Mouse (Mus musculus): Measurements from ENCODE around the gene Esrrg. TPM values are rescaled to one million over a fixed set of nuclear protein-coding genes. Genes with fewer than 3 reads are reported as not detected.
A peak's percentile ranks its signal among the peaks of the same experiment; 100 is the strongest.

Gene Esrrg
- polyA plus RNA-seq, 1 experiment = 42.5 TPM

DNA sequence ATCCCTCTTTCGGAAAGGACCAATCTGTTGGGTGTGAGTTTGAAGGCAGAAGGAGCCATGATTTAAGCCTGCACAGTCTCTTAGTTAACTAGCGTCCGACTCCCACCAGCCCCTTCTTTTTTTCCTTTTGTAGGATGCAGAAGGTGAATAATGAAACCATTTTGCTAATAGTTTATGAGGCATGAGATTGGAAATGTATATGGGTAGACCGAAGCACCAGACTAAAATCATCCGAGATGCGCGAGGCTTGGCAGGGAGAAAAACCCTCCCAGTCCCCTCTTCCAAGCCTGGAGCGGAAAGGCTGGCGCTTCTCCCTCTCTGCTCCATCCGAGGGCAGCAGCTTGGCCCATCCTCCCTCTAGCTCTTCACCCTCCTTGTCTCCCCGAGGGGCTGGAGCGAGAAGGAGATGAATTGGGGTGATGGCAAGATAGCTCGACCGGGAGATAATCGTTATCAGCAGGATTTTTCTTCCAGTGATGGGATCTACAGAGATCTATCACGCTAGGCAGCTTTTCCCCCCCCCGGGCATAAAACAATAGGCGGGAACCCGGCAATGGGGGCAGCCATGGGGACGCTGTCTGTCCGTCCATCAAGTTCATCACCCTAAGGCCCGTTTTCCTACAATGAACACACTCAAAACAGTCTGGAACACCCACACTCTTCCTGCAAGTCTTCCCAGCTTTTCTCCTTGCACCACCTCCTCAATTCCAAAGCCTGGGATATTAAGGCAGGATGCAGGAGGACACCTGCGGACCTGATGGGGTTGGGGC is 2.1 kb upstream of the Esrrg start:
- peaks cover 1% of the 10 kb centered on the region; the same call in 1 of the 2 replicates for H3K27me3 ChIP-seq (ENCODE audit: control insufficient read depth, insufficient read depth, low read length)
- H3K4me3 ChIP-seq (replicated peaks; ENCODE audit: insufficient read depth, low read depth, low read length) = no peak overlapping the region
- WGBS = 16% methylated on average over 23 of the region's 23 CpGs
- H3K27ac ChIP-seq (ENCODE audit: insufficient read depth, low read length) = no peak overlapping the region
- no peak for TF ChIP-seq POLR2A (IDR thresholded peaks at IDR 0.05; ENCODE audit: borderline replicate concordance, insufficient read depth, low read length)
- no peak for TF ChIP-seq CTCF (IDR thresholded peaks at IDR 0.05; ENCODE audit: borderline replicate concordance, insufficient read depth, low read depth, low read length)
- no peaks in the 10 kb centered on the region; the same call in none of the 2 replicates for H3K4me1 ChIP-seq (ENCODE audit: control insufficient read depth, insufficient read depth, low read length)
- peak in 1 of 2 experiments; percentile 5 for DNase-seq

GRCm38 (mm10) chr1:187607065-187608047 is 1.2 kb upstream of the Esrrg start:
- 7% methylated on average over 47 of the region's 47 CpGs for WGBS
- peaks cover 1% of the 10 kb centered on the region; the same call in 1 of the 2 replicates for H3K27me3 ChIP-seq (ENCODE audit: control insufficient read depth, insufficient read depth, low read length)
- no peak overlapping the region for H3K27ac ChIP-seq (ENCODE audit: insufficient read depth, low read length)
- DNase-seq = peak in 1 of 2 experiments; percentile 17
- TF ChIP-seq CTCF (IDR thresholded peaks at IDR 0.05; ENCODE audit: borderline replicate concordance, insufficient read depth, low read depth, low read length) (no peak), POLR2A (IDR thresholded peaks at IDR 0.05; ENCODE audit: borderline replicate concordance, insufficient read depth, low read length) (no peak)
- H3K4me3 ChIP-seq (replicated peaks; ENCODE audit: insufficient read depth, low read depth, low read length) = no peak overlapping the region
- H3K4me1 ChIP-seq (ENCODE audit: control insufficient read depth, insufficient read depth, low read length) = no peaks in the 10 kb centered on the region; the same call in none of the 2 replicates

DNA sequence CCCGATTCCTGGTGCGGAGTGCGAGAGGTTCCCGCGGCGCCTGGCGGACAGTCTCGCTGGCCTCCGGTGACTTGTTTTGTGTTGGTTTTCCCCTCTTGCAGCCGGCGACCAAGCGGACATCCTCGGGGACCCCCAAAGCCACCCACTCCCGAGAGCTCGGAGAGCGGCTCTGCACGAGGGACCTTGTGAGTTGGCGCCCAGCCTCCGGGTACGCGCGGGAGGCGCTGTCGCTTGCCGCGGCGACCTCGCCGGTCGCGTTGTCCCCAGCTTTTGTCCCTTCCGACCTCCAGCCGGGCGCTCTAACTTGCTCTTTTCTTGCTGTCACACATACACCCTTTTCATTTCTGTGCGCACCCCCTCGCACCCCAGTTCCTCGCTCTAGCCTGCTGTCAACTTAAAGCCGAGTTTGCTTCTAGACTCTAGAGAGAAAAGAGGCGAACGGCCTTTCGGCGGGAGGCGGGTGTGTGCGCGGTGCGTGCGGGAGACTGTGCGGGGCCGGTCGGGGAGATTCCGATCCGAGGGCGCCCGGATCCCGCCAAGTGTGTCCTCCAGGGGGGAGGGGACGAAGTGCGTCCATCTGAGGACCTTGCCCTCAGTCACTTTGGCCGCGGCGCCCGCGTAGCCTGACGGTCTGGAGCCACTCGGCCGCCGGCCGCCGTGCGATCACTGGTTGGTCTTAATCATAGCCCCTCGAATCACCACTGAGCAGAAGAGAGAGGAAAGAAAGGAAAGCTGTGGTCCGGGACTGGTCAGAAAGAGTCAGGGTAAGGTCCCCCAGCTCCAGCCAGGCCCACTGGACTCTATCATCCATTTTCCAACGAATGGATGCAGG is 646 bp downstream of the Esrrg start:
- Histone ChIP-seq H3K27me3 (ENCODE audit: control insufficient read depth, insufficient read depth, low read length) (peaks cover 1% of the 10 kb centered on the region; the same call in 1 of the 2 replicates), H3K27ac (ENCODE audit: insufficient read depth, low read length) (no peak overlapping the region), H3K4me1 (ENCODE audit: control insufficient read depth, insufficient read depth, low read length) (no peaks in the 10 kb centered on the region; the same call in none of the 2 replicates), H3K4me3 (replicated peaks; ENCODE audit: insufficient read depth, low read depth, low read length) (peak overlapping the region; percentile 51)
- WGBS = under 1% methylated on average over 72 of the region's 72 CpGs
- DNase-seq = peak; percentile 27 to 43
- no peak for TF ChIP-seq CTCF (IDR thresholded peaks at IDR 0.05; ENCODE audit: borderline replicate concordance, insufficient read depth, low read depth, low read length)
- TF ChIP-seq POLR2A (IDR thresholded peaks at IDR 0.05; ENCODE audit: borderline replicate concordance, insufficient read depth, low read length) = no peak

- 4% methylated on average over 16 of the region's 16 CpGs for WGBS
- Histone ChIP-seq H3K27me3 (ENCODE audit: control insufficient read depth, insufficient read depth, low read length) (peaks cover 1% of the 10 kb centered on the region; the same call in 1 of the 2 replicates), H3K27ac (ENCODE audit: insufficient read depth, low read length) (no peak overlapping the region), H3K4me3 (replicated peaks; ENCODE audit: insufficient read depth, low read depth, low read length) (peak overlapping the region; percentile 51), H3K4me1 (ENCODE audit: control insufficient read depth, insufficient read depth, low read length) (no peaks in the 10 kb centered on the region; the same call in none of the 2 replicates)
- peak; percentile 39 to 40 for DNase-seq
- TF ChIP-seq CTCF (IDR thresholded peaks at IDR 0.05; ENCODE audit: borderline replicate concordance, insufficient read depth, low read depth, low read length) = no peak
- TF ChIP-seq POLR2A (IDR thresholded peaks at IDR 0.05; ENCODE audit: borderline replicate concordance, insufficient read depth, low read length) = no peak
These were observed 1.3 kb downstream of the Esrrg start for GRCm38 (mm10) chr1:187609853-187610230.

DNA sequence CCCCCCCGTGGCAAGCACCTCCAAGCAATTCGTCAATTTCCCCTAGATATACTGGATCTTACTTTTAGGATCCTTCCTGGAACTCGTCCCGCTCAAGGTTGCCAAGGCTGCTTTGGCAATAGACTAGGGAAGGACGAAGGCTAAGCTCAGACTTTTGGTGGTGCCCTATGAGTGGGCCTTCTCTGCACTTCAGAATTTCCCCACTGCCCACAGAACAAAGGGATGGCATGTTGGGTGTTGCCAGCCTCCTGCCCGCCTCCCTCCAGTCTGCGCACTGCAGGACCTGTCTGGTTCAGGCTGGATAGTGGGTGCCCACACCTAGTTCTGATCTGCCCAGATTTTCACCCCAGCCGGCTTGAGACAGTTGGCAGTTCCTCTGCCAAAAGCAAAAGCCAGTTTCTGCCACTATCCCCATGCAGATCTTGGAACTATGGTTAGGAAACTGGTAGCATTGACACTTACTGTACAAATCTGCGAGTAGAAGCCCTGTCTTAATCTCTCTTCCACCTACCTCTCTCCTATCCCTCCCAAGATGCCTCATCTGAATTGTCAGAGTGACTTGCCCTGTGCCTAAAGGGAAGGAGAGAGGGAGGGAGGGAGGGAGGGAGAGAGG is 1.9 kb downstream of the Esrrg start:
- WGBS = 21% methylated on average over 9 of the region's 9 CpGs
- H3K4me1 ChIP-seq (ENCODE audit: control insufficient read depth, insufficient read depth, low read length) = no peaks in the 10 kb centered on the region; the same call in none of the 2 replicates
- H3K4me3 ChIP-seq (replicated peaks; ENCODE audit: insufficient read depth, low read depth, low read length) = no peak overlapping the region
- H3K27me3 ChIP-seq (ENCODE audit: control insufficient read depth, insufficient read depth, low read length) = peaks cover 1% of the 10 kb centered on the region; the same call in 1 of the 2 replicates
- TF ChIP-seq CTCF (IDR thresholded peaks at IDR 0.05; ENCODE audit: borderline replicate concordance, insufficient read depth, low read depth, low read length) (no peak), POLR2A (IDR thresholded peaks at IDR 0.05; ENCODE audit: borderline replicate concordance, insufficient read depth, low read length) (no peak)
- no peak overlapping the region for H3K27ac ChIP-seq (ENCODE audit: insufficient read depth, low read length)
- peak in 1 of 2 experiments; percentile 16 for DNase-seq

GRCm38 (mm10) chr1:187611925-187612324 is 3.3 kb downstream of the Esrrg start:
- peaks cover 1% of the 10 kb centered on the region; the same call in 1 of the 2 replicates for H3K27me3 ChIP-seq (ENCODE audit: control insufficient read depth, insufficient read depth, low read length)
- no peaks in the 10 kb centered on the region; the same call in none of the 2 replicates for H3K4me1 ChIP-seq (ENCODE audit: control insufficient read depth, insufficient read depth, low read length)
- TF ChIP-seq POLR2A (IDR thresholded peaks at IDR 0.05; ENCODE audit: borderline replicate concordance, insufficient read depth, low read length) (no peak), CTCF (IDR thresholded peaks at IDR 0.05; ENCODE audit: borderline replicate concordance, insufficient read depth, low read depth, low read length) (no peak)
- H3K27ac ChIP-seq (ENCODE audit: insufficient read depth, low read length) = no peak overlapping the region
- no peak overlapping the region for H3K4me3 ChIP-seq (replicated peaks; ENCODE audit: insufficient read depth, low read depth, low read length)
- no peak for DNase-seq
- WGBS = 74% methylated on average over 5 of the region's 5 CpGs

All from cerebellum, adult 2 months (tissue).